Mouse (Mus musculus): Measurements from ENCODE around the gene Mier2. TPM values are rescaled to one million over a fixed set of nuclear protein-coding genes. Genes with fewer than 3 reads are reported as not detected.

Gene Mier2
- total and polyA plus RNA-seq, 2 experiments from 2014 or later: 43.3 to 95.6 TPM

- Histone ChIP-seq H3K9ac (replicated peaks; ENCODE audit: low read length, poor library complexity, severe bottlenecking) (no peak overlapping the region), H3K4me3 (ENCODE audit: low read depth, low read length) (no peak overlapping the region), H3K9me3 (ENCODE audit: low read length) (no peaks in the 10 kb centered on the region), H3K4me1 (ENCODE audit: insufficient read depth, low read length) (no peaks in the 10 kb centered on the region), H3K27me3 (ENCODE audit: insufficient read depth, low read length) (no peaks in the 10 kb centered on the region), H3K27ac (ENCODE audit: low read depth, low read length) (no peak overlapping the region), H3K4me2 (ENCODE audit: low read depth, low read length, poor library complexity, severe bottlenecking) (no peak overlapping the region), H3K36me3 (ENCODE audit: insufficient read depth, low read length) (no peaks in the 10 kb centered on the region)
- TF ChIP-seq CTCF (IDR thresholded peaks at IDR 0.05): peak; percentile 49
- 67% methylated on average over 6 of the region's 6 CpGs for WGBS
- ATAC-seq (ENCODE audit: low FRiP score) (no peak), DNase-seq (ENCODE audit: low spot score) (peak; percentile 9)
Measured at GRCm38 (mm10) chr10:79502830-79503644, 52.0 kb downstream of the Mier2 start.

- Histone ChIP-seq H3K36me3 (ENCODE audit: insufficient read depth, low read length) (no peaks in the 10 kb centered on the region), H3K9me3 (ENCODE audit: low read length) (no peaks in the 10 kb centered on the region), H3K4me3 (ENCODE audit: low read depth, low read length) (no peak overlapping the region), H3K9ac (replicated peaks; ENCODE audit: low read length, poor library complexity, severe bottlenecking) (no peak overlapping the region), H3K4me1 (ENCODE audit: insufficient read depth, low read length) (no peaks in the 10 kb centered on the region), H3K27me3 (ENCODE audit: insufficient read depth, low read length) (no peaks in the 10 kb centered on the region), H3K4me2 (ENCODE audit: low read depth, low read length, poor library complexity, severe bottlenecking) (no peak overlapping the region), H3K27ac (ENCODE audit: low read depth, low read length) (no peak overlapping the region)
- no peak for DNase-seq (ENCODE audit: low spot score)
- TF ChIP-seq CTCF (IDR thresholded peaks at IDR 0.05): no peak
- ATAC-seq (ENCODE audit: low FRiP score): no peak
- 44% methylated on average over 2 of the region's 2 CpGs for WGBS
Measured at GRCm38 (mm10) chr10:79496701-79497288, 58.2 kb downstream of the Mier2 start.

GRCm38 (mm10) chr10:79495886-79496285, 59.1 kb downstream of the Mier2 start:
- no peak overlapping the region for H3K4me2 ChIP-seq (ENCODE audit: low read depth, low read length, poor library complexity, severe bottlenecking)
- no peaks in the 10 kb centered on the region for H3K9me3 ChIP-seq (ENCODE audit: low read length)
- H3K36me3 ChIP-seq (ENCODE audit: insufficient read depth, low read length): no peaks in the 10 kb centered on the region
- H3K9ac ChIP-seq (replicated peaks; ENCODE audit: low read length, poor library complexity, severe bottlenecking): no peak overlapping the region
- H3K27me3 ChIP-seq (ENCODE audit: insufficient read depth, low read length): no peaks in the 10 kb centered on the region
- H3K4me3 ChIP-seq (ENCODE audit: low read depth, low read length): no peak overlapping the region
- H3K27ac ChIP-seq (ENCODE audit: low read depth, low read length): no peak overlapping the region
- 68% methylated on average over 3 of the region's 3 CpGs for WGBS
- no peak for TF ChIP-seq CTCF (IDR thresholded peaks at IDR 0.05)
- ATAC-seq (ENCODE audit: low FRiP score) (no peak), DNase-seq (ENCODE audit: low spot score) (no peak)
- H3K4me1 ChIP-seq (ENCODE audit: insufficient read depth, low read length): no peaks in the 10 kb centered on the region

Small RNAs within 50 kb of the gene (microRNA-seq; reads per million reads assigned to microRNA genes)
- not detected for gene Mir6909 (ENCODE audit: borderline number of aligned reads)

Other genes starting within 250 kb of the Mier2 start
- not detected in 2 replicates for gene Vmn2r82, start 198.7 kb downstream of the Mier2 start, total RNA-seq (2014; rRNA removed)
- gene Vmn2r82, start 198.7 kb downstream of the Mier2 start, polyA plus RNA-seq (2015; fragmentation: Nextera tagmentation; extraction: Ambion mirVana): not detected in 2 replicates
- gene Vmn2r83, start 86.5 kb downstream of the Mier2 start, total RNA-seq (2014; rRNA removed): not detected in 2 replicates
- not detected in 2 replicates for gene Vmn2r83, start 86.5 kb downstream of the Mier2 start, polyA plus RNA-seq (2015; fragmentation: Nextera tagmentation; extraction: Ambion mirVana)
- gene Plpp2, start 21.4 kb downstream of the Mier2 start, total RNA-seq (2014; rRNA removed): 34.6 and 56.9 TPM in 2 replicates
- gene Plpp2, start 21.4 kb downstream of the Mier2 start, polyA plus RNA-seq (2015; fragmentation: Nextera tagmentation; extraction: Ambion mirVana): 22.7 and 25.6 TPM in 2 replicates
- gene Theg, start 32.1 kb upstream of the Mier2 start, total RNA-seq (2014; rRNA removed): not detected in 2 replicates
- gene Theg, start 32.1 kb upstream of the Mier2 start, polyA plus RNA-seq (2015; fragmentation: Nextera tagmentation; extraction: Ambion mirVana): not detected in 2 replicates
- gene C2cd4c, start 58.8 kb upstream of the Mier2 start, total RNA-seq (2014; rRNA removed): 43.6 and 45.2 TPM in 2 replicates
- gene C2cd4c, start 58.8 kb upstream of the Mier2 start, polyA plus RNA-seq (2015; fragmentation: Nextera tagmentation; extraction: Ambion mirVana): 1.7 and 1.8 TPM in 2 replicates
- 74.5 and 78.2 TPM in 2 replicates for gene Shc2, start 82.7 kb upstream of the Mier2 start, total RNA-seq (2014; rRNA removed)
- gene Shc2, start 82.7 kb upstream of the Mier2 start, polyA plus RNA-seq (2015; fragmentation: Nextera tagmentation; extraction: Ambion mirVana): 25.9 and 26.2 TPM in 2 replicates
- gene Odf3l2, start 90.5 kb upstream of the Mier2 start, total RNA-seq (2014; rRNA removed): 2.3 TPM in 1 of 2 replicates, not detected in the other
- 1.6 and 2.1 TPM in 2 replicates for gene Odf3l2, start 90.5 kb upstream of the Mier2 start, polyA plus RNA-seq (2015; fragmentation: Nextera tagmentation; extraction: Ambion mirVana)
- 1.7 and 1.9 TPM in 2 replicates for gene Madcam1, start 109.4 kb upstream of the Mier2 start, total RNA-seq (2014; rRNA removed)
- 1.3 and 1.6 TPM in 2 replicates for gene Madcam1, start 109.4 kb upstream of the Mier2 start, polyA plus RNA-seq (2015; fragmentation: Nextera tagmentation; extraction: Ambion mirVana)
- 80.9 and 85.9 TPM in 2 replicates for gene Tpgs1, start 114.2 kb upstream of the Mier2 start, total RNA-seq (2014; rRNA removed)
- 139 and 146 TPM in 2 replicates for gene Tpgs1, start 114.2 kb upstream of the Mier2 start, polyA plus RNA-seq (2015; fragmentation: Nextera tagmentation; extraction: Ambion mirVana)
- 65.8 and 99.4 TPM in 2 replicates for gene Cdc34, start 127.0 kb upstream of the Mier2 start, total RNA-seq (2014; rRNA removed)
- gene Cdc34, start 127.0 kb upstream of the Mier2 start, polyA plus RNA-seq (2015; fragmentation: Nextera tagmentation; extraction: Ambion mirVana): 72.5 and 75.2 TPM in 2 replicates
- gene Gzmm, start 133.8 kb upstream of the Mier2 start, total RNA-seq (2014; rRNA removed): 0.66 and 0.85 TPM in 2 replicates
- gene Gzmm, start 133.8 kb upstream of the Mier2 start, polyA plus RNA-seq (2015; fragmentation: Nextera tagmentation; extraction: Ambion mirVana): 1.2 and 1.4 TPM in 2 replicates
- 1,054 and 1,082 TPM in 2 replicates for gene Bsg, start 149.3 kb upstream of the Mier2 start, total RNA-seq (2014; rRNA removed)
- gene Bsg, start 149.3 kb upstream of the Mier2 start, polyA plus RNA-seq (2015; fragmentation: Nextera tagmentation; extraction: Ambion mirVana): 1,042 and 1,135 TPM in 2 replicates
- gene Hcn2, start 161.4 kb upstream of the Mier2 start, total RNA-seq (2014; rRNA removed): 60.9 and 66.1 TPM in 2 replicates
- 5.0 TPM in 2 replicates for gene Hcn2, start 161.4 kb upstream of the Mier2 start, polyA plus RNA-seq (2015; fragmentation: Nextera tagmentation; extraction: Ambion mirVana)
- gene Polrmt, start 191.4 kb upstream of the Mier2 start, total RNA-seq (2014; rRNA removed): 42.0 and 43.2 TPM in 2 replicates
- gene Polrmt, start 191.4 kb upstream of the Mier2 start, polyA plus RNA-seq (2015; fragmentation: Nextera tagmentation; extraction: Ambion mirVana): 32.5 and 37.4 TPM in 2 replicates
- gene Fgf22, start 199.9 kb upstream of the Mier2 start, total RNA-seq (2014; rRNA removed): 1.7 and 2.2 TPM in 2 replicates
- 3.1 and 4.0 TPM in 2 replicates for gene Fgf22, start 199.9 kb upstream of the Mier2 start, polyA plus RNA-seq (2015; fragmentation: Nextera tagmentation; extraction: Ambion mirVana)
- 79.6 and 107 TPM in 2 replicates for gene Rnf126, start 211.8 kb upstream of the Mier2 start, total RNA-seq (2014; rRNA removed)
- gene Rnf126, start 211.8 kb upstream of the Mier2 start, polyA plus RNA-seq (2015; fragmentation: Nextera tagmentation; extraction: Ambion mirVana): 121 and 134 TPM in 2 replicates
- gene Fstl3, start 222.1 kb upstream of the Mier2 start, total RNA-seq (2014; rRNA removed): 3.3 and 3.4 TPM in 2 replicates
- gene Fstl3, start 222.1 kb upstream of the Mier2 start, polyA plus RNA-seq (2015; fragmentation: Nextera tagmentation; extraction: Ambion mirVana): 3.0 and 3.9 TPM in 2 replicates
- 1.1 TPM in 1 of 2 replicates, not detected in the other for gene Prss57, start 235.8 kb upstream of the Mier2 start, total RNA-seq (2014; rRNA removed)
- gene Prss57, start 235.8 kb upstream of the Mier2 start, polyA plus RNA-seq (2015; fragmentation: Nextera tagmentation; extraction: Ambion mirVana): 0.09 and 0.25 TPM in 2 replicates
- gene Palm, start 238.4 kb upstream of the Mier2 start, total RNA-seq (2014; rRNA removed): 161 and 165 TPM in 2 replicates
- gene Palm, start 238.4 kb upstream of the Mier2 start, polyA plus RNA-seq (2015; fragmentation: Nextera tagmentation; extraction: Ambion mirVana): 302 and 308 TPM in 2 replicates